Mouse (Mus musculus) inflammation-experienced regulatory T-cells, adult 6 months (primary cell): ENCODE measurements around the gene Zzz3. TPM values are rescaled to one million over a fixed set of nuclear protein-coding genes. Genes with fewer than 3 reads are reported as not detected.

ENCODE experiments used
- ATAC-seq: one replicate; pipeline ENCODE4 v1.8.0; 2017
- polyA plus RNA-seq, 3 experiments: library from polyadenylated mRNA; unstranded; fragments of 100-300 nt; shearing (Covaris generic); gene quantifications; one replicate each; pipeline ENCODE4 v1.2.1; 2017

Zzz3 gene
- polyA plus RNA-seq = 10 to 100 TPM; 25.3 to 35.1 (median 33.4) TPM

- ATAC-seq = peak; percentile 73
Observed at GRCm38 (mm10) chr3:152395350-152396277, at the start of gene Zzz3. Zzz3 (plus strand) TSS chr3:152395473.

GRCm38 (mm10) chr3:152345732-152346632, 49.3 kb upstream of the Zzz3 start, which contains the start of gene Usp33:
Usp33 (plus strand) TSS chr3:152346478.
- peak; percentile 95 for ATAC-seq

- ATAC-seq = peak; percentile 25
Observed at GRCm38 (mm10) chr3:152346633-152347141, 48.6 kb upstream of the Zzz3 start.

GRCm38 (mm10) chr3:152347227-152347626, 48.0 kb upstream of the Zzz3 start:
- ATAC-seq = no peak

- ATAC-seq = no peak
Observed at GRCm38 (mm10) chr3:152348011-152348830, 47.1 kb upstream of the Zzz3 start.

GRCm38 (mm10) chr3:152350431-152350830, 44.8 kb upstream of the Zzz3 start:
- ATAC-seq = no peak

- no peak for ATAC-seq
Observed at GRCm38 (mm10) chr3:152350966-152351365, 44.3 kb upstream of the Zzz3 start.

- ATAC-seq = no peak
Observed at GRCm38 (mm10) chr3:152352289-152352688, 43.0 kb upstream of the Zzz3 start.

- ATAC-seq = no peak
Observed at GRCm38 (mm10) chr3:152353434-152354177, 41.7 kb upstream of the Zzz3 start.

- no peak for ATAC-seq
Observed at GRCm38 (mm10) chr3:152355361-152355760, 39.9 kb upstream of the Zzz3 start.

GRCm38 (mm10) chr3:152356751-152357150, 38.5 kb upstream of the Zzz3 start:
- ATAC-seq = no peak

- no peak for ATAC-seq
Observed at GRCm38 (mm10) chr3:152359151-152359550, 36.1 kb upstream of the Zzz3 start.

GRCm38 (mm10) chr3:152364181-152364580, 31.1 kb upstream of the Zzz3 start:
- ATAC-seq = no peak

GRCm38 (mm10) chr3:152376063-152376462, 19.2 kb upstream of the Zzz3 start:
- ATAC-seq = no peak

- no peak for ATAC-seq
Observed at GRCm38 (mm10) chr3:152384106-152384505, 11.2 kb upstream of the Zzz3 start.

- peak; percentile 85 for ATAC-seq
Observed at GRCm38 (mm10) chr3:152396278-152396987, 1.2 kb downstream of the Zzz3 start.

GRCm38 (mm10) chr3:152396988-152397314, 1.7 kb downstream of the Zzz3 start:
- peak; percentile 1 for ATAC-seq

- ATAC-seq = no peak
Observed at GRCm38 (mm10) chr3:152397335-152397940, 2.2 kb downstream of the Zzz3 start.

- ATAC-seq = no peak
Observed at GRCm38 (mm10) chr3:152400441-152400840, 5.2 kb downstream of the Zzz3 start.

GRCm38 (mm10) chr3:152400875-152401274, 5.6 kb downstream of the Zzz3 start:
- ATAC-seq = no peak
